Mouse (Mus musculus): ENCODE measurements around the gene Mmrn1. TPM values are rescaled to one million over a fixed set of nuclear protein-coding genes. Genes with fewer than 3 reads are reported as not detected.
A peak's percentile ranks its signal among the peaks of the same experiment; 100 is the strongest.

Mmrn1 gene
- polyA plus RNA-seq, 1 experiment from 2014 or later = 3.0 TPM

GRCm38 (mm10) chr6:60963726-60964125 is 39.0 kb downstream of the Mmrn1 start:
- Histone ChIP-seq H3K4me3 (replicated peaks) (no peak overlapping the region), H3K9me3 (no peaks in the 10 kb centered on the region), H3K27ac (no peak overlapping the region), H3K27me3 (no peaks in the 10 kb centered on the region), H3K9ac (replicated peaks) (no peak overlapping the region), H3K36me3 (no peaks in the 10 kb centered on the region), H3K4me1 (replicated peaks) (peaks cover 9% of the 10 kb centered on the region), H3K4me2 (replicated peaks) (no peak overlapping the region)
- ATAC-seq = no peak
- WGBS = 76% methylated on average over 1 of the region's 1 CpGs

GRCm38 (mm10) chr6:60966931-60967330 is 42.2 kb downstream of the Mmrn1 start:
- 90% methylated on average over 4 of the region's 4 CpGs for WGBS
- no peaks in the 10 kb centered on the region for H3K36me3 ChIP-seq
- no peak overlapping the region for H3K4me3 ChIP-seq (replicated peaks)
- no peaks in the 10 kb centered on the region for H3K9me3 ChIP-seq
- H3K9ac ChIP-seq (replicated peaks) = no peak overlapping the region
- ATAC-seq = no peak
- H3K27me3 ChIP-seq = no peaks in the 10 kb centered on the region
- H3K4me2 ChIP-seq (replicated peaks) = no peak overlapping the region
- H3K4me1 ChIP-seq (replicated peaks) = peaks cover 22% of the 10 kb centered on the region
- no peak overlapping the region for H3K27ac ChIP-seq

GRCm38 (mm10) chr6:60969407-60969806 is 44.6 kb downstream of the Mmrn1 start:
- Histone ChIP-seq H3K4me1 (replicated peaks) (peaks cover 15% of the 10 kb centered on the region; the same call in 1 of the 2 replicates), H3K4me3 (replicated peaks) (no peak overlapping the region), H3K36me3 (no peaks in the 10 kb centered on the region), H3K4me2 (replicated peaks) (no peak overlapping the region), H3K27ac (peak overlapping the region; percentile 21; the same call in 1 of the 2 replicates), H3K27me3 (no peaks in the 10 kb centered on the region), H3K9me3 (no peaks in the 10 kb centered on the region), H3K9ac (replicated peaks) (no peak overlapping the region)
- WGBS = 72% methylated on average over 6 of the region's 6 CpGs
- 0 out of 2 replicates have a peak, but pooled peaks have one; percentile 48 for ATAC-seq

GRCm38 (mm10) chr6:60970811-60971210 is 46.0 kb downstream of the Mmrn1 start:
- Histone ChIP-seq H3K4me2 (replicated peaks) (no peak overlapping the region), H3K9ac (replicated peaks) (no peak overlapping the region), H3K4me3 (replicated peaks) (no peak overlapping the region), H3K27ac (no peak overlapping the region), H3K4me1 (replicated peaks) (peaks cover 15% of the 10 kb centered on the region; the same call in 1 of the 2 replicates), H3K27me3 (no peaks in the 10 kb centered on the region), H3K9me3 (no peaks in the 10 kb centered on the region), H3K36me3 (no peaks in the 10 kb centered on the region)
- WGBS = 76% methylated on average over 2 of the region's 2 CpGs
- 0 out of 2 replicates have a peak, but pooled peaks have one; percentile 27 for ATAC-seq

GRCm38 (mm10) chr6:60978610-60979009 is 53.8 kb downstream of the Mmrn1 start:
- H3K4me3 ChIP-seq (replicated peaks) = no peak overlapping the region
- no peaks in the 10 kb centered on the region for H3K4me1 ChIP-seq (replicated peaks)
- WGBS = 81% methylated on average over 1 of the region's 1 CpGs
- no peak overlapping the region for H3K27ac ChIP-seq
- no peaks in the 10 kb centered on the region for H3K27me3 ChIP-seq
- no peaks in the 10 kb centered on the region for H3K36me3 ChIP-seq
- no peak overlapping the region for H3K9ac ChIP-seq (replicated peaks)
- no peak overlapping the region for H3K4me2 ChIP-seq (replicated peaks)
- no peaks in the 10 kb centered on the region for H3K9me3 ChIP-seq
- ATAC-seq = no peak

GRCm38 (mm10) chr6:60979039-60979438 is 54.3 kb downstream of the Mmrn1 start:
- H3K9me3 ChIP-seq = no peaks in the 10 kb centered on the region
- no peaks in the 10 kb centered on the region for H3K27me3 ChIP-seq
- no peak overlapping the region for H3K27ac ChIP-seq
- H3K9ac ChIP-seq (replicated peaks) = no peak overlapping the region
- 92% methylated on average over 2 of the region's 2 CpGs for WGBS
- no peak overlapping the region for H3K4me2 ChIP-seq (replicated peaks)
- no peaks in the 10 kb centered on the region for H3K36me3 ChIP-seq
- H3K4me1 ChIP-seq (replicated peaks) = no peaks in the 10 kb centered on the region
- H3K4me3 ChIP-seq (replicated peaks) = no peak overlapping the region
- no peak for ATAC-seq

GRCm38 (mm10) chr6:60984360-60984759 is 59.6 kb downstream of the Mmrn1 start:
- no peaks in the 10 kb centered on the region for H3K9me3 ChIP-seq
- WGBS = 36% methylated on average over 1 of the region's 1 CpGs
- H3K4me1 ChIP-seq (replicated peaks) = no peaks in the 10 kb centered on the region
- no peak overlapping the region for H3K9ac ChIP-seq (replicated peaks)
- H3K27me3 ChIP-seq = no peaks in the 10 kb centered on the region
- no peak overlapping the region for H3K4me2 ChIP-seq (replicated peaks)
- H3K4me3 ChIP-seq (replicated peaks) = no peak overlapping the region
- no peaks in the 10 kb centered on the region for H3K36me3 ChIP-seq
- no peak for ATAC-seq
- no peak overlapping the region for H3K27ac ChIP-seq

- no peaks in the 10 kb centered on the region for H3K4me1 ChIP-seq (replicated peaks)
- no peak for ATAC-seq
- 46% methylated on average over 2 of the region's 2 CpGs for WGBS
Measured at GRCm38 (mm10) chr6:60985919-60986318, 61.1 kb downstream of the Mmrn1 start.

GRCm38 (mm10) chr6:60986914-60987313 is 62.1 kb downstream of the Mmrn1 start:
- H3K9me3 ChIP-seq = no peaks in the 10 kb centered on the region

More at GRCm38 (mm10) chr6:60985919-60986318, 61.1 kb downstream of the Mmrn1 start:
- Histone ChIP-seq H3K27me3 (no peaks in the 10 kb centered on the region), H3K27ac (no peak overlapping the region), H3K36me3 (no peaks in the 10 kb centered on the region), H3K4me3 (replicated peaks) (no peak overlapping the region), H3K9me3 (no peaks in the 10 kb centered on the region), H3K4me2 (replicated peaks) (no peak overlapping the region), H3K9ac (replicated peaks) (no peak overlapping the region)

GRCm38 (mm10) chr6:60987804-60988203 is 63.0 kb downstream of the Mmrn1 start:
- no peaks in the 10 kb centered on the region for H3K27me3 ChIP-seq
- H3K27ac ChIP-seq = no peak overlapping the region
- H3K36me3 ChIP-seq = no peaks in the 10 kb centered on the region
- H3K9me3 ChIP-seq = no peaks in the 10 kb centered on the region
- no peak overlapping the region for H3K4me2 ChIP-seq (replicated peaks)
- no peaks in the 10 kb centered on the region for H3K4me1 ChIP-seq (replicated peaks)
- no peak overlapping the region for H3K9ac ChIP-seq (replicated peaks)
- H3K4me3 ChIP-seq (replicated peaks) = no peak overlapping the region
- no peak for ATAC-seq
- WGBS = 93% methylated on average over 3 of the region's 3 CpGs

More at GRCm38 (mm10) chr6:60986914-60987313, 62.1 kb downstream of the Mmrn1 start:
- Histone ChIP-seq H3K4me3 (replicated peaks) (no peak overlapping the region), H3K36me3 (no peaks in the 10 kb centered on the region), H3K4me1 (replicated peaks) (no peaks in the 10 kb centered on the region), H3K27me3 (no peaks in the 10 kb centered on the region), H3K4me2 (replicated peaks) (no peak overlapping the region), H3K27ac (no peak overlapping the region), H3K9ac (replicated peaks) (no peak overlapping the region)
- ATAC-seq = no peak
- WGBS = 91% methylated on average over 11 of the region's 11 CpGs

- Histone ChIP-seq H3K36me3 (no peaks in the 10 kb centered on the region), H3K4me1 (replicated peaks) (peaks cover 14% of the 10 kb centered on the region), H3K4me2 (replicated peaks) (no peak overlapping the region), H3K4me3 (replicated peaks) (no peak overlapping the region), H3K9me3 (no peaks in the 10 kb centered on the region), H3K27ac (no peak overlapping the region), H3K27me3 (no peaks in the 10 kb centered on the region), H3K9ac (replicated peaks) (no peak overlapping the region)
- 96% methylated on average over 1 of the region's 1 CpGs for WGBS
- ATAC-seq = no peak
Measured at GRCm38 (mm10) chr6:60992366-60992765, 67.6 kb downstream of the Mmrn1 start.

- H3K9me3 ChIP-seq = no peaks in the 10 kb centered on the region
- H3K27me3 ChIP-seq = no peaks in the 10 kb centered on the region
- no peak overlapping the region for H3K9ac ChIP-seq (replicated peaks)
- peaks cover 14% of the 10 kb centered on the region for H3K4me1 ChIP-seq (replicated peaks)
- H3K4me3 ChIP-seq (replicated peaks) = no peak overlapping the region
- no peak overlapping the region for H3K4me2 ChIP-seq (replicated peaks)
- ATAC-seq = peak; percentile 30; the same call in 1 of the 2 replicates
- WGBS = 75% methylated on average over 4 of the region's 4 CpGs
- H3K27ac ChIP-seq = no peak overlapping the region
- no peaks in the 10 kb centered on the region for H3K36me3 ChIP-seq
Measured at GRCm38 (mm10) chr6:60993386-60994108, 68.8 kb downstream of the Mmrn1 start.

All from midbrain, embryonic 13.5 days (tissue).